Mouse (Mus musculus): ENCODE measurements around the gene Jak2.

Jak2 gene

GRCm38 (mm10) chr19:29251191-29251957 lies at the start of gene Jak2:
TSS of gene Jak2 (plus strand) at chr19:29251828.
- peak; percentile 97 for DNase-seq

- peak; percentile 71 for DNase-seq
Measured at GRCm38 (mm10) chr19:29203337-29203736, 48.3 kb upstream of the Jak2 start.

GRCm38 (mm10) chr19:29204583-29204982 lies 47.0 kb upstream of the Jak2 start:
- no peak for DNase-seq

- DNase-seq, result no peak
Measured at GRCm38 (mm10) chr19:29205267-29205666, 46.4 kb upstream of the Jak2 start.

- no peak for DNase-seq
Measured at GRCm38 (mm10) chr19:29209898-29210297, 41.7 kb upstream of the Jak2 start.

DNA sequence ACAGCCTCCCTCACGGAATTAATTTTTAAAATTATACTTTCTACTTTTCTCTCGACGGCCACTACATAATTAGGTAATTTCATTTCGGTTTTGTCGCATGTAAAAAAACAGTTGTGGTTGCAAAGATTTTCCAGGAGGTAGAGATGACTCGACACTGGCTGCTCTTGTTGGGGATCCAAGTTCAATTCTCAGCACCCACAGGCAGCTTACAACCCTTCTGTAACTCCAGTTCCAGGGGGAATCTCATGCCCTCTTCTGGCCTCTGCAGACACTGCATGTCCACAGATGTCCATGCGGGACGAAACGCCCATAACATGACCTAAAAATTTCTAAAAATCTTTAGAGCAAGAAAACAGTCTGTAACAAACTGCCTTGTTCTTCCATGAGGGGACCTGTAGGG lies 41.3 kb upstream of the Jak2 start:
- no peak for DNase-seq

- DNase-seq, result no peak
Measured at GRCm38 (mm10) chr19:29215811-29216509, 35.7 kb upstream of the Jak2 start.

DNA sequence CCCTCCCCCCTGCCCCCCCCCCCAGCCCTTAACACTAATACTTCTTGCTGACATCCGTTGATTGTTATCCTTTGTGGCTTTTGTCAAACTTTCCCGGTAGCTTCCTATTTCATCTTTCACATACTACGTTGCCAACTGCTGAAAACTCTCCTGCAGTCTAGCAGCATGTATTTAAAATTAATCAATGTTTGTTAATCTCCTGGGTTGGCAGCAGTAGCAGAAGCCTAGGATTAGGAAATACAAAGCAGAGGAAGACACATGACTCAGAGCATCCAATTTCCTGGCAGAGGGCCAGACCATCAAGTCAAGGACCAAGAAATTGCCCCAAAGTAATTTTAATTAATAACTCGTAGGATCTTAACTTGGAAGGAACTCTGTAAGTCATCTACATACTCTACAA lies 29.8 kb upstream of the Jak2 start:
- no peak for DNase-seq

- no peak for DNase-seq
Measured at GRCm38 (mm10) chr19:29224968-29225367, 26.7 kb upstream of the Jak2 start.

GRCm38 (mm10) chr19:29226996-29227395 lies 24.6 kb upstream of the Jak2 start:
- DNase-seq, result no peak

DNA sequence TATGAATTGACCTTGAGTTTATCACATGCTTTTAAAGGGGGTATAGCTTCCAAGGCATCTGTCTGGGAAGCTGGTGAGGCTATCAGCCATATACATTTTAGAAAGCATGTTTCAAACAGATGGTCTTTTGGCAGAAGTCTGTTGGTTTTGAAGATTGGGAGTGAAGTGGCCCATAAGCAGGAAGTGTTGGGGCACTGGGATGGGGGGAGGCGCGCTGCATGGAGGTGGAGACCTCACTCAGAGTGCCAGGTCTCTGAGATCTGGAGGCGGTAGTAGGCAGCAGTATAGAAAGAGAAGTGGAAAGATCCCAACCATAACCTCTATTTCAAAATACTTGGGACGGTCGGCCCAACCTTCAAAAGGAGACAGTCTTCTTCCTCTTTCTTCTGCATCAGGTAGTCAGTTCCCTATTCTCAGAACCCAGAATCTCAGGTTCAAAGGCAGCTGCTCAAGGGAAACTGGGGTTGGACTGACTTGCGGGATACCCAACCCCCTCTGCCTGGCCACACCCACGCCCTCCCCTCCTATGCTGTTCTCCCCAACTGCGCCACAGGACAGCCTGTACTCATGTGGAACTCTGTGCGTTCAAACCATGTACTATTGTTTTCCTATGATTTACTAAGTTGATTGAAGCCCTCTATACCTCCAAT lies 23.6 kb upstream of the Jak2 start:
- DNase-seq, result peak; percentile 36

DNA sequence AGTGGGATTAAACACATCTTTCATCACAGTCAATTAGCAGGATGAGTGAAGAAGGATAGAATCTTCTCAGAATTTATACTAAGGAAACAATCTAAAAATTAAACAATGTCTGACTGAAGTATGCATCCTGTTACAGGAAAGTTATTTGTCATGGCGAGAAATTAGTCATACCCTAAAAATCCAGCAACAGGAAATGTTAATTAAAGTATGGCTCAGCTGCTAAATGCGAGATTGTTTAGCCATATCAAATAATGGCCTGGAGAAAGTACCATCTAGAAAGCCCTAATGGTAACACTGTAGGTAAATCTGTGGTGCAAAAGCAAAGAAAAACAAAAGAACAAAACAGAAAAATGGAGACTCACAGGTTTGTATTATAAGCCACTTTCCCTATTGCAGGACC lies 22.6 kb upstream of the Jak2 start:
- DNase-seq, result no peak

DNA sequence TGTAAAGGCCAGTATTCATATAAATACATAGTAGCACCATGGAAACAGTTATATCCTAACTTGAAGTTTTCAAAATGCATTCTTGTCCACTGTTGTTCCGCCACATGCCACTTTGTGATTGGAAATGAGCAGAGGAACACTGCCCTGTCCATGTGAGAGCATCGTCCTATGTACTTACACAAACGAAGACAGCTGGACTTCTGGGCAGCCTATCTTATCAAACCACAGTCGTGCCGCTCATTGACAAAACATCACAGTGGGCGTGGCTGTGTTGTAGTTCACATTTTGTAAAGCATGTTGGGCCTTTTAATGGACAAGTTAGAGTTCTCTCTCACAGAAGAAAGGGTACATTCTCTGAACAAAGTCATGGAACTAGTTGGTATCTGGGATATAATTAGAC lies 18.9 kb upstream of the Jak2 start:
- DNase-seq, result peak; percentile 73

GRCm38 (mm10) chr19:29236658-29237385 lies 14.8 kb upstream of the Jak2 start:
- DNase-seq, result peak; percentile 55

GRCm38 (mm10) chr19:29238171-29238570 lies 13.5 kb upstream of the Jak2 start:
- DNase-seq, result no peak

- no peak for DNase-seq
Measured at GRCm38 (mm10) chr19:29239513-29240235, 12.0 kb upstream of the Jak2 start.

GRCm38 (mm10) chr19:29240676-29241075 lies 11.0 kb upstream of the Jak2 start:
- DNase-seq, result no peak

DNA sequence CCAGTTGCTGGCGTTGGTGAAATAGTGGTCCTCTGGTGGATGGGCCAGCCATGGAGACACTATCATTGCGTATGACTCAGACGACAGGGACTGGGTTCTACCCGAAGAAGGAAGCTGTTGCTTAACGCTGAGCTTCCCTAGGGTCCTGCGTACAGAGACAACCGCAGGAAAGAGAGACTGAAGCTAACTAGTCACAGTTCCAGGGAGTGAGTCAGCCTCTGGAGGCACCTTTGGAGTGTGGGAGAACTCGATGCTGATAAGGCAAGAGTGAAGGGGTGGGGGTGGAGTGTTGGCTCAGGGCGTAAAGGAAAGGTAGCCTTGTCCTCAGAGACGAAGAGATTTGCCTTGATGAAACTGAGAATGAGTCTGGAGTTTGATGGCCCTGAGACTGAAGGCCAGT lies 10.0 kb upstream of the Jak2 start:
- peak; percentile 78 for DNase-seq

GRCm38 (mm10) chr19:29249933-29250332 lies 1.7 kb upstream of the Jak2 start:
- DNase-seq, result no peak

- DNase-seq, result peak; percentile 79
Measured at GRCm38 (mm10) chr19:29251958-29252801, 552 bp downstream of the Jak2 start.

- DNase-seq, result peak; percentile 59
Measured at GRCm38 (mm10) chr19:29252831-29253545, 1.4 kb downstream of the Jak2 start.

Measured in liver (tissue).